Mouse (Mus musculus): ENCODE measurements at regions not wholly inside any gene's neighbourhood (a gene's known extent, or its start where the extent isn't known, plus 50 kb on each side); places are given as distances from the start of the nearest gene placed in this dataset.
A peak's percentile ranks its signal among the peaks of the same experiment; 100 is the strongest.

GRCm38 (mm10) chr16:87783561-87784304 is 85.0 kb downstream of the Bach1 start:
- DNase-seq (ENCODE audit: low spot score): peak; percentile 27

- peak; percentile 18 for DNase-seq (ENCODE audit: low spot score)
Observed at GRCm38 (mm10) chr16:87784405-87784994, 85.8 kb downstream of the Bach1 start.

- no peak for DNase-seq (ENCODE audit: low spot score)
Observed at GRCm38 (mm10) chr16:87789539-87789938, 90.8 kb downstream of the Bach1 start.

GRCm38 (mm10) chr16:87789957-87790356 is 91.2 kb downstream of the Bach1 start:
- DNase-seq (ENCODE audit: low spot score): peak; percentile 8

- peak; percentile 76 for DNase-seq (ENCODE audit: low spot score)
Observed at GRCm38 (mm10) chr16:87796514-87797248, 97.9 kb downstream of the Bach1 start.

- no peak for DNase-seq (ENCODE audit: low spot score)
Observed at GRCm38 (mm10) chr16:87802317-87802716, 103.6 kb downstream of the Bach1 start.

- DNase-seq (ENCODE audit: low spot score): no peak
Observed at GRCm38 (mm10) chr16:87817590-87817989, 118.8 kb downstream of the Bach1 start.

GRCm38 (mm10) chr16:87834296-87834695 is 135.6 kb downstream of the Bach1 start:
- peak; percentile 36 for DNase-seq (ENCODE audit: low spot score)

- DNase-seq (ENCODE audit: low spot score): peak; percentile 85
Observed at GRCm38 (mm10) chr16:87840949-87841546, 142.3 kb downstream of the Bach1 start.

Data from embryo, embryonic 10.5 days (tissue).